ENCODE assay signal across 9 mouse cellular contexts in genomic region chr2:52943644-52944423, GRCm38 (mm10).
DNase-seq lines count a peak whose midpoint lies in the region.
"Had no signal": no experiment of that assay in that cellular context is flagged by ENCODE, and none has a peak within 500 bp of the region (broad histone marks: within the 10 kb centered on the region; RNA-seq: fewer than 3 reads in every experiment).

No protein-coding gene starts in this region.

- no peaks in the 10 kb centered on the region for H3K36me3 ChIP-seq in heart, embryonic 10.5 days

- H3K4me1 ChIP-seq in heart, embryonic 10.5 days, result peaks cover 17% of the 10 kb centered on the region
- H3K4me1 ChIP-seq: megakaryocyte, embryonic 14.5 days had no signal

- H3K27ac ChIP-seq in heart, embryonic 10.5 days, result no peak overlapping the region

- H3K9me3 ChIP-seq in heart, embryonic 10.5 days, result no peaks in the 10 kb centered on the region

- no peaks in the 10 kb centered on the region for H3K27me3 ChIP-seq in heart, embryonic 10.5 days (ENCODE audit: insufficient read depth, poor library complexity, severe bottlenecking)
- H3K27me3 ChIP-seq: megakaryocyte, embryonic 14.5 days had no signal

- no peak overlapping the region for H3K4me3 ChIP-seq in heart, embryonic 10.5 days
- H3K4me3 ChIP-seq: megakaryocyte, embryonic 14.5 days had no signal

- WGBS in heart, embryonic 10.5 days, result 71% methylated on average over 9 of the region's 9 CpGs

- DNase-seq in heart, adult 9 months (ENCODE audit: low spot score in 2 of 2), result peak; percentile 31 to 50
- no peak for DNase-seq in heart, embryonic 10.5 days (ENCODE audit: low spot score)
- DNase-seq in right cerebral cortex, adult 18-20 months, result peak; percentile 32
- DNase-seq in right cerebral cortex, postnatal 14 days, result no peak
- peak; percentile 32 for DNase-seq in embryo, embryonic 11 days
- DNase-seq in spleen, postnatal 14 days (ENCODE audit: low spot score in 2 of 2), result no peak
- DNase-seq in adrenal gland, postnatal 36 days, result no peak
- DNase-seq: thymus, postnatal 4 days had no signal

Comparison
In these comparisons a context has a peak if more than half of its experiments do, and no peak if none do; other contexts are left out.
1. DNase-seq: peak in heart, adult 9 months (2 of 2), right cerebral cortex, adult 18-20 months (single experiment) and embryo, embryonic 11 days (single experiment); none in heart, embryonic 10.5 days (single experiment), right cerebral cortex, postnatal 14 days (single experiment), spleen, postnatal 14 days (0 of 2) and adrenal gland, postnatal 36 days (0 of 2).